Comparison of ENCODE assay signal across 6 mouse cellular contexts in genomic region chr1:166912195-166912594, GRCm38 (mm10).
DNase-seq lines count a peak whose midpoint lies in the region; TF ChIP-seq lines count a peak whose summit lies in the region.
"Not testable (repeated sequence)": the region's sequence is repeated elsewhere in the genome, so short reads cannot be mapped to it uniquely, and the experiment has no call there.

No protein-coding gene starts in this region.

- H3K9ac ChIP-seq in ES-Bruce4 (ENCODE audit: low read depth, poor library complexity, severe bottlenecking); ES-E14 (ENCODE audit: insufficient read depth, low read depth, low read length, poor library complexity, severe bottlenecking): not testable (repeated sequence)

- peak overlapping the region; percentile 28; the same call in 1 of the 2 replicates for H3K4me3 ChIP-seq in ES-Bruce4 (ENCODE audit: low read depth, low read length)
- peak overlapping the region in 1 of 2 experiments; percentile 43; a peak in 2 of 4 replicates for H3K4me3 ChIP-seq in ES-E14 (ENCODE audit: insufficient read depth in 1 of 2, low read depth in 1 of 2, low read length in 2 of 2, poor library complexity in 1 of 2, severe bottlenecking in 1 of 2)

- TF ChIP-seq CTCF in ES-Bruce4 (IDR thresholded peaks at IDR 0.05; ENCODE audit: low read depth, low read length): not testable (repeated sequence)

- peak; percentile 65 for DNase-seq in ES-CJ7 (ENCODE audit: low read depth, low spot score)
- peak; percentile 17 for DNase-seq in ES-E14 (ENCODE audit: low read depth, low spot score)
- DNase-seq in R1 (ENCODE audit: low read depth, low spot score): peak; percentile 52
- DNase-seq in WW6 (ENCODE audit: low read depth, low spot score): peak; percentile 4
- DNase-seq in ZHBTc4 (ENCODE audit: low read depth, low spot score): peak; percentile 53

- in situ Hi-C loops in ES-E14 (cut with MboI; ENCODE audit: low sequenced_read_pairs in 2 of 2, unreplicated experiment in 2 of 2): not testable (repeated sequence)

- not testable (repeated sequence) for TF ChIP-seq POLR2A in ES-Bruce4 (IDR thresholded peaks at IDR 0.05; ENCODE audit: insufficient read depth, low read length)

- H3K9me3 ChIP-seq in ES-Bruce4 (replicated peaks; ENCODE audit: control insufficient read depth, insufficient read depth, low read length, poor library complexity, severe bottlenecking); ES-E14 (ENCODE audit: control insufficient read depth, insufficient read depth, low read depth, low read length): not testable (repeated sequence)

- H3K27me3 ChIP-seq in ES-Bruce4 (ENCODE audit: control insufficient read depth, insufficient read depth, low read length, poor library complexity, severe bottlenecking): not testable (repeated sequence)

- H3K4me1 ChIP-seq in ES-Bruce4 (ENCODE audit: control insufficient read depth, insufficient read depth, low read length); ES-E14 (ENCODE audit: control insufficient read depth in 2 of 2, insufficient read depth in 2 of 2, low read length in 2 of 2, poor library complexity in 1 of 2): not testable (repeated sequence)

- not testable (repeated sequence) for H3K36me3 ChIP-seq in ES-Bruce4 (ENCODE audit: control insufficient read depth, insufficient read depth, low read length, poor library complexity, severe bottlenecking); ES-E14 (ENCODE audit: control insufficient read depth, insufficient read depth, low read length, poor library complexity, severe bottlenecking)

- H3K27ac ChIP-seq in ES-Bruce4 (ENCODE audit: insufficient read depth, low read length); ES-E14 (ENCODE audit: insufficient read depth, low read depth, low read length, poor library complexity, severe bottlenecking): not testable (repeated sequence)

- not testable (repeated sequence) for TF ChIP-seq EP300 in ES-Bruce4 (IDR thresholded peaks at IDR 0.05; ENCODE audit: insufficient read depth, low read depth, low read length)

Comparison
In these comparisons a context has a peak if more than half of its experiments do, and no peak if none do; other contexts are left out.
1. DNase-seq: peak in every context shown above with its lines; median percentile 65 in ES-CJ7; 53 in ZHBTc4; 52 in R1; 17 in ES-E14; 4 in WW6.